Comparison of ENCODE assay signal across 8 mouse cellular contexts in genomic region chr8:84269950-84270773, GRCm38 (mm10). TPM values are rescaled to one million over a fixed set of nuclear protein-coding genes. Genes with fewer than 3 reads are reported as not detected.
DNase-seq lines count a peak whose midpoint lies in the region; ATAC-seq and TF ChIP-seq lines count a peak whose summit lies in the region.

Ccdc130 (minus strand) TSS chr8:84270380.

- no peak; a peak in 1 of 4 replicates for TF ChIP-seq EP300 in MEL (IDR thresholded peaks at IDR 0.05; ENCODE audit: low read depth in 1 of 2, low read length in 2 of 2)

- no peak for TF ChIP-seq RAD21 in MEL (IDR thresholded peaks at IDR 0.05; ENCODE audit: low read depth, low read length)

- H3K4me3 ChIP-seq in MEL (ENCODE audit: control insufficient read depth in 1 of 2, insufficient read depth in 1 of 2, low read depth in 2 of 2, low read length in 2 of 2): peak within 1 kb of the TSS; percentile 82 to 89
- peak within 1 kb of the TSS; percentile 89 for H3K4me3 ChIP-seq in cerebellum, adult 2 months (replicated peaks; ENCODE audit: insufficient read depth, low read depth, low read length)
- peak within 1 kb of the TSS; percentile 82 for H3K4me3 ChIP-seq in forebrain, postnatal 0 days (ENCODE audit: low read depth, low read length)
- H3K4me3 ChIP-seq in lung, embryonic 15.5 days: peak within 1 kb of the TSS; percentile 91

- WGBS in cerebellum, adult 2 months: 1% methylated on average over 44 of the region's 44 CpGs
- under 1% methylated on average over 44 of the region's 44 CpGs for WGBS in forebrain, postnatal 0 days
- WGBS in lung, embryonic 15.5 days: under 1% methylated on average over 44 of the region's 44 CpGs

- peak; percentile 35 to 90; a peak in 2 of 4 replicates for TF ChIP-seq POLR2A in MEL (IDR thresholded peaks at IDR 0.05; ENCODE audit: control insufficient read depth in 1 of 2, insufficient read depth in 1 of 2, low read depth in 1 of 2, low read length in 2 of 2, poor library complexity in 1 of 2)
- peak; percentile 98 for TF ChIP-seq POLR2A in cerebellum, adult 2 months (IDR thresholded peaks at IDR 0.05; ENCODE audit: borderline replicate concordance, insufficient read depth, low read length)

- TF ChIP-seq CTCF in MEL (IDR thresholded peaks at IDR 0.05 in 2 of 3, conservative IDR thresholded peaks at IDR 0.05 in 1 of 3; ENCODE audit: control insufficient read depth in 1 of 3, insufficient read depth in 1 of 3, low read depth in 2 of 3, low read length in 3 of 3, poor library complexity in 1 of 3, severe bottlenecking in 1 of 3): no peak
- no peak for TF ChIP-seq CTCF in cerebellum, adult 2 months (IDR thresholded peaks at IDR 0.05; ENCODE audit: borderline replicate concordance, insufficient read depth, low read depth, low read length)
- no peak; the same call in 1 of the 2 replicates for TF ChIP-seq CTCF in forebrain, postnatal 0 days (IDR thresholded peaks at IDR 0.05; ENCODE audit: low read depth)

- peaks cover 9 to 20% of the 10 kb centered on the region in 2 experiments for H3K4me1 ChIP-seq in MEL (ENCODE audit: control insufficient read depth in 1 of 2, insufficient read depth in 2 of 2, low read length in 2 of 2)
- H3K4me1 ChIP-seq in cerebellum, adult 2 months (ENCODE audit: control insufficient read depth, insufficient read depth, low read length): 0 out of 2 replicates have a peak, but pooled peaks cover 8% of the 10 kb centered on the region
- H3K4me1 ChIP-seq in forebrain, postnatal 0 days (ENCODE audit: insufficient read depth): peaks cover 11% of the 10 kb centered on the region; the same call in 1 of the 2 replicates
- H3K4me1 ChIP-seq in lung, embryonic 15.5 days: peaks cover 10% of the 10 kb centered on the region

- no peaks in the 10 kb centered on the region for H3K9me3 ChIP-seq in MEL (replicated peaks; ENCODE audit: insufficient read depth, low read length)
- H3K9me3 ChIP-seq in forebrain, postnatal 0 days (ENCODE audit: low read length): no peaks in the 10 kb centered on the region
- no peaks in the 10 kb centered on the region for H3K9me3 ChIP-seq in lung, embryonic 15.5 days

- H3K9ac ChIP-seq in MEL (ENCODE audit: control insufficient read depth, low read depth, low read length, poor library complexity, severe bottlenecking): peak within 1 kb of the TSS; percentile 78
- H3K9ac ChIP-seq in forebrain, postnatal 0 days: peak within 1 kb of the TSS; percentile 84
- peak within 1 kb of the TSS; percentile 82 for H3K9ac ChIP-seq in lung, embryonic 15.5 days

- H3K27me3 ChIP-seq in MEL (ENCODE audit: control insufficient read depth in 1 of 2, insufficient read depth in 2 of 2, low read length in 2 of 2): no peaks in the 10 kb centered on the region
- H3K27me3 ChIP-seq in cerebellum, adult 2 months (ENCODE audit: control insufficient read depth, insufficient read depth, low read length): no peaks in the 10 kb centered on the region
- no peaks in the 10 kb centered on the region for H3K27me3 ChIP-seq in forebrain, postnatal 0 days (ENCODE audit: insufficient read depth, low read length)
- H3K27me3 ChIP-seq in lung, embryonic 15.5 days: no peaks in the 10 kb centered on the region

- DNase-seq in MEL (ENCODE audit: low read depth, low spot score): peak; percentile 100
- peak; percentile 100 for DNase-seq in cerebellum, adult 2 months
- DNase-seq in forebrain, postnatal 0 days: peak; percentile 100
- DNase-seq in heart, postnatal 4 days: peak; percentile 100
- peak; percentile 100 for DNase-seq in layer of hippocampus, adult 8-10 months (ENCODE audit: low spot score in 2 of 2)
- DNase-seq in ovary, adult 18-20 months (ENCODE audit: low spot score): peak; percentile 100
- peak; percentile 100 for DNase-seq in thymus, postnatal 0 days (ENCODE audit: low spot score)

- peaks cover 0 to 12% of the 10 kb centered on the region in 2 experiments; a peak in 2 of 4 replicates for H3K36me3 ChIP-seq in MEL (ENCODE audit: control insufficient read depth in 1 of 2, insufficient read depth in 2 of 2, low read length in 2 of 2)
- H3K36me3 ChIP-seq in forebrain, postnatal 0 days (ENCODE audit: insufficient read depth): peaks cover 20% of the 10 kb centered on the region
- peaks cover 10% of the 10 kb centered on the region for H3K36me3 ChIP-seq in lung, embryonic 15.5 days

- H3K4me2 ChIP-seq in forebrain, postnatal 0 days (ENCODE audit: low read depth): peak within 1 kb of the TSS; percentile 78
- H3K4me2 ChIP-seq in lung, embryonic 15.5 days: peak within 1 kb of the TSS; percentile 68

- peak within 1 kb of the TSS; percentile 87 for H3K27ac ChIP-seq in MEL (ENCODE audit: control insufficient read depth, low read depth, low read length)
- H3K27ac ChIP-seq in cerebellum, adult 2 months (ENCODE audit: insufficient read depth, low read length): peak within 1 kb of the TSS; percentile 56
- H3K27ac ChIP-seq in forebrain, postnatal 0 days (ENCODE audit: low read depth, low read length): peak within 1 kb of the TSS; percentile 79
- peak within 1 kb of the TSS; percentile 51 for H3K27ac ChIP-seq in lung, embryonic 15.5 days

- peaks cover 7% of the 10 kb centered on the region for H3K79me2 ChIP-seq in MEL (ENCODE audit: control insufficient read depth, insufficient read depth, low read length, poor library complexity)

- peak; percentile 99 for ATAC-seq in forebrain, postnatal 0 days
- ATAC-seq in lung, embryonic 15.5 days (ENCODE audit: borderline replicate concordance, extremely low read depth, low FRiP score, low TSS enrichment): peak; percentile 99

TF ChIP-seq in MEL, 35 proteins besides CTCF, POLR2A, EP300 and RAD21 (continues in another document):
- TF ChIP-seq CHD1 (IDR thresholded peaks at IDR 0.05; ENCODE audit: low read depth, low read length): no peak
- no peak for TF ChIP-seq SMC3 (IDR thresholded peaks at IDR 0.05; ENCODE audit: low read depth, low read length)
- no peak for TF ChIP-seq MAFK (IDR thresholded peaks at IDR 0.05; ENCODE audit: borderline replicate concordance, low read depth, low read length)
- no peak for TF ChIP-seq TAL1 (IDR thresholded peaks at IDR 0.05; ENCODE audit: low read length)
- TF ChIP-seq MYC (IDR thresholded peaks at IDR 0.05; ENCODE audit: low read depth, low read length): no peak; the same call in 1 of the 2 replicates
- peak; percentile 56; the same call in 1 of the 2 replicates for TF ChIP-seq MAX (IDR thresholded peaks at IDR 0.05; ENCODE audit: low read length)
- TF ChIP-seq ZKSCAN1 (IDR thresholded peaks at IDR 0.05; ENCODE audit: low read depth, low read length): no peak
- TF ChIP-seq SIN3A (IDR thresholded peaks at IDR 0.05; ENCODE audit: low read length): peak; percentile 77
- peak; percentile 65 for TF ChIP-seq MYB (IDR thresholded peaks at IDR 0.05; ENCODE audit: low read depth, low read length)
- TF ChIP-seq CHD2 (IDR thresholded peaks at IDR 0.05; ENCODE audit: low read length): peak; percentile 74
- TF ChIP-seq KAT2A (conservative IDR thresholded peaks at IDR 0.05; ENCODE audit: low read depth, low read length): peak; percentile 72
- TF ChIP-seq JUND (IDR thresholded peaks at IDR 0.05; ENCODE audit: low read depth, low read length): no peak
- no peak for TF ChIP-seq RCOR1 (IDR thresholded peaks at IDR 0.05; ENCODE audit: low read depth, low read length)
- TF ChIP-seq TCF12 (IDR thresholded peaks at IDR 0.05; ENCODE audit: low read depth, low read length): peak; percentile 28; the same call in 1 of the 2 replicates
- TF ChIP-seq HCFC1 (IDR thresholded peaks at IDR 0.05; ENCODE audit: low read depth, low read length): peak; percentile 90
- no peak for TF ChIP-seq BHLHE40 (IDR thresholded peaks at IDR 0.05; ENCODE audit: borderline replicate concordance, low read depth, low read length)
- peak; percentile 61 for TF ChIP-seq TBP (IDR thresholded peaks at IDR 0.05; ENCODE audit: low read depth, low read length)
- 0 out of 2 replicates have a peak, but pooled peaks have one; percentile 18 for TF ChIP-seq USF1 (IDR thresholded peaks at IDR 0.05; ENCODE audit: low read depth, low read length)
- TF ChIP-seq MAZ (IDR thresholded peaks at IDR 0.05; ENCODE audit: low read depth, low read length): peak; percentile 44; the same call in 1 of the 2 replicates
- peak; percentile 78 for TF ChIP-seq NELFE (IDR thresholded peaks at IDR 0.05; ENCODE audit: low read depth, low read length)
- TF ChIP-seq ELF1 (IDR thresholded peaks at IDR 0.05; ENCODE audit: low read depth, low read length): peak; percentile 96
- no peak for TF ChIP-seq E2F4 (IDR thresholded peaks at IDR 0.05; ENCODE audit: borderline replicate concordance, low read depth, low read length)
- TF ChIP-seq ETS1 (IDR thresholded peaks at IDR 0.05; ENCODE audit: low read depth, low read length): 0 out of 2 replicates have a peak, but pooled peaks have one; percentile 48
- peak; percentile 56 for TF ChIP-seq MXI1 (IDR thresholded peaks at IDR 0.05; ENCODE audit: low read depth, low read length)
- peak; percentile 65; the same call in 1 of the 2 replicates for TF ChIP-seq ZMIZ1 (IDR thresholded peaks at IDR 0.05; ENCODE audit: low read depth, low read length)
- no peak for TF ChIP-seq POLR2AphosphoS5 (IDR thresholded peaks at IDR 0.05; ENCODE audit: borderline replicate concordance, low read depth, low read length)
- TF ChIP-seq NRF1 (IDR thresholded peaks at IDR 0.05; ENCODE audit: insufficient read depth, low read depth, low read length, poor library complexity, severe bottlenecking): peak; percentile 88
- TF ChIP-seq GABPA (IDR thresholded peaks at IDR 0.05; ENCODE audit: low read depth, low read length): no peak
- TF ChIP-seq ZNF384 (IDR thresholded peaks at IDR 0.05; ENCODE audit: low read depth, low read length): no peak
- TF ChIP-seq MEF2A (IDR thresholded peaks at IDR 0.05; ENCODE audit: extremely low read depth, insufficient replicate concordance, low read depth, low read length, poor library complexity, severe bottlenecking): no peak
- peak; percentile 83 for TF ChIP-seq POLR2AphosphoS2 (IDR thresholded peaks at IDR 0.05; ENCODE audit: low read length)

RNA-seq across cellular contexts. Expression of gene Ccdc130, which starts in this region (rescaled TPM):
- 8.2 and 10.2 TPM in 2 replicates for total RNA-seq in MEL (2012; rRNA removed)
- 10 to 100 TPM in 1 of 2 experiments, not detected in 1; 26.0 TPM for polyA plus RNA-seq in MEL (2012; ENCODE audit: insufficient read depth in 1 of 2, insufficient read length in 2 of 2, low read depth in 1 of 2, low replicate concordance in 2 of 2, missing spikeins in 1 of 2)
- 39.1 and 43.1 TPM in 2 replicates for polyA plus RNA-seq in cerebellum, adult 2 months (2012; rRNA removed)
- 23.3 and 23.4 TPM in 2 replicates for total RNA-seq in forebrain, postnatal 0 days (2014; rRNA removed)
- polyA plus RNA-seq in forebrain, postnatal 0 days (2015; fragmentation: Nextera tagmentation; extraction: Ambion mirVana): 22.2 and 22.4 TPM in 2 replicates
- 10 to 100 TPM; 11.0 to 16.2 TPM for total RNA-seq in heart, postnatal 4 days (2021)
- 10 to 100 TPM; 22.7 to 30.9 (median 27.0) TPM for total RNA-seq in layer of hippocampus, adult 8-10 months (2022)
- polyA plus RNA-seq in lung, embryonic 15.5 days (2015; fragmentation: Nextera tagmentation; extraction: Ambion mirVana): 20.5 and 22.8 TPM in 2 replicates
- 19.7 and 24.5 TPM in 2 replicates for polyA plus RNA-seq in thymus, postnatal 0 days (2015; fragmentation: Nextera tagmentation; extraction: Ambion mirVana)

Comparison
In these comparisons a context has a peak if more than half of its experiments do, and no peak if none do; other contexts are left out.
1. Peak in every context shown above with its lines: DNase-seq, ATAC-seq, H3K4me3 ChIP-seq and H3K27ac ChIP-seq.